Mouse (Mus musculus) layer of hippocampus, adult 9-11 months (tissue): Measurements from ENCODE around the gene Hif3a.
A peak's percentile ranks its signal among the peaks of the same experiment; 100 is the strongest.

Source experiments
- DNase-seq: peaks from one replicate; pipeline ENCODE4 v3.0.0; 2022

The Hif3a gene

GRCm38 (mm10) chr7:17056081-17056581, 6.1 kb downstream of the Hif3a start:
- peak; percentile 94 for DNase-seq

GRCm38 (mm10) chr7:17055287-17055946, 6.8 kb downstream of the Hif3a start:
- DNase-seq = no peak

- DNase-seq = no peak
These were observed 7.8 kb downstream of the Hif3a start for GRCm38 (mm10) chr7:17054325-17054989.

- no peak for DNase-seq
These were observed 11.2 kb downstream of the Hif3a start for GRCm38 (mm10) chr7:17050933-17051594.

DNA sequence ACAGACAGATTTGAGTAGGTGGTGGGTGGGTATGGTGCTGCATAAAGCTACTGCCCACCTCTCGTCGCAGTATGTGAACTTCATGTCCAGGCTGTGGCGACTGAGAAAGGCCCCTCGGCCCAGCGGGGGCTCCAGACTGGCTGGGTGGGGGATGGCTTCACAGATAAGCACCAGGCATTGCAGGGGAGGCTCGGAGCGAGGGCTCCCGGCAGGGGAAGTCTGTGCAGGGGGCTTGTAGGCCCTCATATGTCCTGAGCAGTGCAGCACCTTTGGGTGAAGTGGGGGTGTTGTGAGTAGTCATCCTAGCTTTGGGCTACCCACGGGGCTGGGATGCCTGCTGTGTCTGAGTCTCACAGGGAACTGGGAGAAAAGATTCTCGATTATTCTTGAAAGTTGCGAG, 11.7 kb downstream of the Hif3a start:
- DNase-seq = no peak

- no peak for DNase-seq
These were observed 13.6 kb downstream of the Hif3a start for GRCm38 (mm10) chr7:17048431-17049190.

DNA sequence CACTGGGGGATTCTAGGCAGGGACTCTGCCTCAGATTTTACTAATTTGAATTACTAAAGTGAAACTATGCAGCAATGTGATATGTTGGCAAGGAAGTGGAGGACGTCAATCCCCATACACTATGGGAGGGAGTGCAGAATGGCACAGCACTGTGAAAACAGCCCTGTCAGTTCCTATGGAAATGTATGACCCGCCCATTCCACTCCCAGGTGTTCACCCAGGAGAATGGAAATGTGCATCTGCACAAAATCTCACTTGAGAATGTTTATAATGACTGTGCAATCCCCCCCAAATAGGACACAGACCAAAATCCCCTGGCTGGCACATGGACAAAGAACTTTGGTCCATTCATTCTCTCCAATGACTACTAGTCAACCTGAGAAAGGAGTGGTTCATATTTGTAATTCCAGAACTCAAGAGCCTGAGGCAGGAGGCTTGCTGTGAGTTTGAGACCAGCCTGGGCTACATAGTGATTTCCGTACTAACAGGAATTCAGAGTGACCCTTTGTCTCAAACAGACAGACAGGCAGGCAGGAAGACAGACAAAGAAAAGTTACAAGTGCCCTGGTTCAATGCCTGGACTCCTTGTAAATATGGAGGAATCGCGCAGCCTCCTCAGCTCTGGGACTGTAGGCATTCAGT, 15.1 kb downstream of the Hif3a start:
- no peak for DNase-seq

- no peak for DNase-seq
These were observed 16.5 kb downstream of the Hif3a start for GRCm38 (mm10) chr7:17045743-17046142.

- DNase-seq = no peak
These were observed 22.9 kb downstream of the Hif3a start for GRCm38 (mm10) chr7:17039373-17039772.

- no peak for DNase-seq
These were observed 24.1 kb downstream of the Hif3a start for GRCm38 (mm10) chr7:17038018-17038695.

DNA sequence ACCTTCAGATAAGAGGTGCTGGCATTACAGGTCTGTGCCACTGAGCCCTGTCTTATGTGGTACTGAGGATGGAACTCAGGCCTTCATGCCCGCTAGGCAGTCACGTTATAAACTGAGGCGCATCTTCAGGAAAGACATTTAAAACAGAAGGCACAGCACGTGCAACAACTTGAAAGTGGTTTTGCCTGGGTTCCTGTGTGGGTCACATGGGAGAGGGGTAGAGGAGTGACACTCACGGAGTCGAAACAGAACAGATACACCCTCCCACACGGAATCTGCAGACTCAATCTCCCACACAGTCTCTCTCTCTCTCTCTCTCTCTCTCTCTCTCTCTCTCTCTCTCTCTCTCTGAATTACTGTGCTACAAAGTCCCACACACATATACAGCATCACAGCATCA, 32.0 kb downstream of the Hif3a start:
- peak; percentile 54 for DNase-seq

DNA sequence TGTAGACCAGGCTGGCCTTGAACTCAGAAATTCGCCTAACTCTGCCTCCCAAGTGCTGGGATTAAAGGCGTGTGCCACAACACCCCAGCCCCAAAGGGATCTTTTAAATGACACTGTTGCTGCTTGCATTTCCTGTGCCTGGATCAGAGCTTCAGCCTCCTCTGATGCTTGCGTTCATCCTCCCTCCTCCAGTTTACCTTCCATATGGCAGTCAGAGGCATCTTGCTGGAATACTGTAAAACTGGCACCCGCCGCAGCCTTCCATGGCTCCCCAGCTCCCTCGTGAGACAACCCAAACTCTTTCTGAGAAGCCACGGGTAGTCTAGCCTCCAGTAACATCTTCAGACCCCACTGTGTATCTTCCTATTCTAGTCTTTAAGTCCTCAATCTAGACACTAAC, 33.3 kb downstream of the Hif3a start:
- DNase-seq = no peak

DNA sequence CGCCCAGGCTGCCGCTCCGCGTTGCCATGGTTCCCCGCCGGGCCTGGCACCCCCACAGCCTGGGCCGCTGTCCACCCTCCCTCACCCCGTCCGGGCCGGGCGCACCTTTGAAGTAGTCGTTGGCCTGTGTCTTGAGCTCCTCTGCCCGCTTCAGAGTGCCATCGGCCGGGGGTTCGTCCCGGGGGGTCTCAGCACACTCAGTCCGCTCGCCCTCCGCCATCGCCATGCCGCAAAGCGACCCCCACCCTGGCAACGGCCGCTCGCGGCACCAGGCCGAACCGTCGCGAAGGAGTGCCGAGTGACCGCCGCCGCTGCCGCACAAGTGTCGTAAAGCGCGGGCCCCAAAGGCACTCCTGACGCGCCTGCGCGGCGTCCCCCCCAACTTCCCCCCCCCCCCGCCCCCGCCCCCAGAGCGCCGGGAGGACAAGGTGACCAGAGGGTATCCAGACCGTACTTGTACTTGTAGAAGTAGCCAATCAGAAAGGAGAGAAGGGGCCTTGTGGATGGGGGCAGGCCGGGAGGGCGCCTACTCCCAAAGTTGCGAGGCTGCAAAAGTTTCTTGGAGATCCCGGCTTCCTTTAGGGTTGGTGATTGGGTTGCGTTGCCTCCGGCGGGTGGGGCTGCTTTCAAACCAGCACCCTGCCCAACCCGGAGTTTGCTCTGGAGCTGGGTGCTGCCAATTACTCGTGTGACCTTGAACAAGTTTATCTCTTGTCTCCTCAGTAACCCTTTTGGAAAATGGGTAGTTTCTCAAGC, 34.5 kb downstream of the Hif3a start, which contains the start of gene Ppp5c:
Ppp5c (minus strand) TSS at position 337 of the 756 bp plus-strand sequence.
- peak; percentile 91 for DNase-seq

GRCm38 (mm10) chr7:17026710-17027587, 35.3 kb downstream of the Hif3a start:
- DNase-seq = peak; percentile 76

DNA sequence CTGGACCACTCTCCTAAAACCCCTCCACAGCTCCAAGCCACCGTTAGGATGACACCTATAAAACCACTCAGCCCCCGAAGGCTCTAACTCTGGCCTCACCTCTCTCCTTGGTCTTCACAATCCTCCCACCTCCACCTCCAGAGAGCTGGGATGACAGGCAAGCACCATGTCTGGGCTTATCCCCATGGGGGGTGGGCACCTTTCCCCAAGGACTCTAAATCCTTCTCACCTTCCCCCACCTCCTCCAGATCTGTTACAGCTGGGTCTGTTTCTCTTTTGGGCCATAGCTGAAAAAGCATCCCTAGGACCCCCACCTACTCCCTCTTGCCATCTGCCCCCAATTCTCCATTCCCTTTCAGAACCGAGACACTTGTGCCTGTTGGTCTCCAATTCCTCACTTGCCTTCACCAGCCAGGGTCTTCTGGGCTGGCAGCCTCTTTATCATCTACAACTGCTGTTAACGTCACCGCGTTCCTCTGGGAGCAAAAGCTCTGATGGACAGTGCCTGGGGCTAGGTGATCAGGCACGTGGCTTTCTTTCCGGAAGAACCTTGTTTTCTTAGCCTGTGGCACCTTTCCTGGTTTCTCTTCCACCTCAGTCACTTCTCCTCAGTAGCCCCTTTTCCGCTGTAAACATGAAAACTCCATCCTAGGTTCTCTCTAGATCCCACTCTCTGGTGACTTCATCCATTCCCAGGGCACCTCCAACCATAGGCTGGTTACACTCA, 36.2 kb downstream of the Hif3a start:
- no peak for DNase-seq

DNA sequence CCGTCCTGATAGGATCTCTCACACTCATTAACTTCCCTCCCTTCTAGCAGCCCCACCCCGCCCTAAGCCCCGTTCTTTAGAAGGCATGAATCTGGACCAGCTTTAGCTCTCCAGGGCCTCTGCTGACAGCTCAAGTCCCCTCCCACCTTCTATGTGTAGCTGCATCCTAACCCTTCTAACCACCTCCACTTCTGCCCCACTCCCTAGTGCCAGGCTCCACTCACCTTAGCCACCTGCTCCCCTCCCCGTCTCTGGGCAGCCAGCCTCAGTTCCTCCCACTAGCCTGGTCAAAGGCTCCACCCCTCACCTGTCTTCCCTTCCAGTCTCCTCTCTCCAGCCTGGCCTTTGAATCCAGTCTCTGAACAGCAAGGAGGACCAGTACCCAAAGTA, 36.7 kb downstream of the Hif3a start:
- DNase-seq = no peak

DNA sequence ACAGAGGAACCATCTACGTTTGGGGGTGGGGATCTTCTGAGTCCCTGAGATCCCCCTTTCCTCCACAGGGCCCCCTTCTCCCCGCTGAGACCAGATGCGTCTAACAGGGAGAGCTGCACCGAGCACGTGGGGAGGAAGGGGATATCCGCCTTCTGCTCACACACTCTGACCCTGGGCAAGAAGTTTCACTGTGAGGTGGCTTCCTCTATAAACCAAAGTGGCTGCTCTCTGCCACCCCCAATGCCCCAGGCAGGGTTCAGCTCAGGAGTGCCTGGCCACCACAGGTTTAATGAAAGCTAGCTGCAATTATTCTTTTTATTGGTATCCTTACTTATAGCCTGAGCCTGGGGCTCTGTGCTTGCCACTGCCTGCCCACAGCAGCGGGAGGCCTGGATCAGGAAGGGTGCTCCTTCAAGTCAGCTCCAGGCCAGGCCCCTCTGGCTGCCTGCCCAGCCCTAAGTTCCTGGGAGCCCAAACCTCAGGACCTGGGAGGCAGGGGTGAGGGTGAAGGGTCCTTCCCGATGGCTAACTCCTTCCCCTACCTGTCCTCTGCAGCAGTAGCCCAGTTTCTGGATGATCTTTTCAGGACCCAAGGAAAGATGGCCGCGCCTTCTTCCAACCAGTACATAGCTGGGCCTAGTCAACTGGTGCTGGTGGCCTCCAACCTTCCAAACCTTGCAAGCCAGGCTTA, 37.3 kb downstream of the Hif3a start:
- DNase-seq = no peak

- DNase-seq = no peak
These were observed 38.1 kb downstream of the Hif3a start for GRCm38 (mm10) chr7:17024141-17024540.

- DNase-seq = no peak
These were observed 38.5 kb downstream of the Hif3a start for GRCm38 (mm10) chr7:17023701-17024100.
